19 mouse cellular contexts compared by ENCODE assay signal in the genomic region with DNA sequence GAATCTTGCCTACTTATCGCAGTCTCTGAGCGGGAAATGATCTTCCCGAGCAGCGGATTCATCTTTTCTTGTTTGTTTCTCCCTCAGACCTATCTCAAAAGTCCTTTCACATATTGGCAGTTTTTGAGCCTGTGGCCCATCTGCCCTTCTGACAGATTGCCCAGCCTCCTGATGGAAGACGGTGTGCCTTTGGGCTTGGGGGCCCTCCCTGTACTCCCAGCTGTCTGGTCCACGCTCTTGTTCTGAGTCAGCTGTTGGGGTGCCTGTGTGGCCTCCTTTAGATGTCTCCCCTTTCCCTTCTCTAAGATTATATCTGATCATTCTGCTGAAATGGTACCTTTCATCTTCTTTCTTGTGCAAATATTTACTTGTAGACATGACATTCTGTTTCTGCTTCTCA.
DNase-seq lines count a peak whose midpoint lies in the region; ATAC-seq lines count a peak whose summit lies in the region.
"Had no signal": no experiment of that assay in that cellular context is flagged by ENCODE, and none has a peak within 500 bp of the region (broad histone marks: within the 10 kb centered on the region; RNA-seq: fewer than 3 reads in every experiment).

No protein-coding gene starts in this region.

- no peak overlapping the region for H3K4me2 ChIP-seq in hindbrain, embryonic 14.5 days (replicated peaks)
- H3K4me2 ChIP-seq: forebrain, embryonic 13.5 days had no signal

- H3K27me3 ChIP-seq in hindbrain, embryonic 14.5 days (ENCODE audit: control insufficient read depth, insufficient read depth, low read length) = no peaks in the 10 kb centered on the region
- H3K27me3 ChIP-seq in hindbrain, embryonic 10.5 days (ENCODE audit: insufficient read depth, poor library complexity, severe bottlenecking) = no peaks in the 10 kb centered on the region
- H3K27me3 ChIP-seq: forebrain, embryonic 13.5 days had no signal

- H3K36me3 ChIP-seq in hindbrain, embryonic 14.5 days (replicated peaks; ENCODE audit: control insufficient read depth, insufficient read depth) = no peaks in the 10 kb centered on the region
- no peaks in the 10 kb centered on the region for H3K36me3 ChIP-seq in hindbrain, embryonic 10.5 days
- H3K36me3 ChIP-seq: G1E; heart, embryonic 10.5 days; limb, embryonic 10.5 days; midbrain, embryonic 10.5 days had no signal

- WGBS in hindbrain, embryonic 14.5 days = 68% methylated on average over 6 of the region's 6 CpGs
- 84% methylated on average over 6 of the region's 6 CpGs for WGBS in hindbrain, embryonic 10.5 days

- H3K4me1 ChIP-seq in hindbrain, embryonic 14.5 days (replicated peaks; ENCODE audit: control insufficient read depth, insufficient read depth, low read length) = 0 out of 2 replicates have a peak, but pooled peaks cover 8% of the 10 kb centered on the region
- H3K4me1 ChIP-seq in hindbrain, embryonic 10.5 days (replicated peaks) = 0 out of 2 replicates have a peak, but pooled peaks cover 5% of the 10 kb centered on the region
- H3K4me1 ChIP-seq: heart, embryonic 10.5 days; midbrain, embryonic 10.5 days had no signal

- no peaks in the 10 kb centered on the region for H3K9me3 ChIP-seq in hindbrain, embryonic 14.5 days (ENCODE audit: control insufficient read depth, low read length)
- H3K9me3 ChIP-seq in hindbrain, embryonic 10.5 days = 0 out of 2 replicates have a peak, but pooled peaks cover 3% of the 10 kb centered on the region
- H3K9me3 ChIP-seq: forebrain, embryonic 13.5 days; G1E; heart, embryonic 10.5 days; limb, embryonic 10.5 days; midbrain, embryonic 10.5 days had no signal

- H3K9ac ChIP-seq in hindbrain, embryonic 14.5 days = no peak overlapping the region
- H3K9ac ChIP-seq: forebrain, embryonic 13.5 days had no signal

- no peak for DNase-seq in hindbrain, embryonic 14.5 days (ENCODE audit: low spot score)
- no peak for DNase-seq in hindbrain, embryonic 10.5 days (ENCODE audit: low spot score)
- peak; percentile 54 for DNase-seq in brain, adult 2 months (ENCODE audit: low read depth, low spot score)
- DNase-seq in cerebellum, adult 18-20 months = peak; percentile 49 to 53
- peak; percentile 71 to 78 for DNase-seq in cerebellum, postnatal 14 days
- no peak for DNase-seq in urinary bladder, adult 18-20 months (ENCODE audit: low spot score in 2 of 2)
- no peak for DNase-seq in ovary, adult 18-20 months (ENCODE audit: low spot score)
- DNase-seq in kidney, postnatal 14 days = no peak
- DNase-seq: adrenal gland, postnatal 10 days; gastrocnemius, adult 2 months; kidney, adult 2 months; liver had no signal

- no peak overlapping the region for H3K4me3 ChIP-seq in hindbrain, embryonic 14.5 days (replicated peaks; ENCODE audit: low read length)
- H3K4me3 ChIP-seq in hindbrain, embryonic 10.5 days = no peak overlapping the region
- H3K4me3 ChIP-seq: forebrain, embryonic 13.5 days; gastrocnemius, adult 2 months; heart, embryonic 10.5 days; left cerebral cortex, adult 2 months; limb, embryonic 10.5 days; midbrain, embryonic 10.5 days had no signal

- no peak for ATAC-seq in hindbrain, embryonic 14.5 days (ENCODE audit: low FRiP score)
- ATAC-seq: forebrain, embryonic 13.5 days had no signal

- 0 out of 2 replicates have a peak overlapping the region, but pooled peaks have one; percentile 30 for H3K27ac ChIP-seq in hindbrain, embryonic 14.5 days
- no peak overlapping the region for H3K27ac ChIP-seq in hindbrain, embryonic 10.5 days
- H3K27ac ChIP-seq: forebrain, embryonic 13.5 days; gastrocnemius, adult 2 months; heart, embryonic 10.5 days; kidney, postnatal 0 days; left cerebral cortex, adult 2 months; limb, embryonic 10.5 days; midbrain, embryonic 10.5 days had no signal

Comparison
In these comparisons a context has a peak if more than half of its experiments do, and no peak if none do; other contexts are left out.
1. DNase-seq: peak in brain, adult 2 months (single experiment), cerebellum, adult 18-20 months (2 of 2) and cerebellum, postnatal 14 days (2 of 2); none in hindbrain, embryonic 14.5 days (single experiment), hindbrain, embryonic 10.5 days (single experiment), urinary bladder, adult 18-20 months (0 of 2), ovary, adult 18-20 months (single experiment) and kidney, postnatal 14 days (single experiment).